Mouse (Mus musculus) cortical plate, adult 2 months (tissue): Measurements from ENCODE around the gene AU022252.

ENCODE experiments used
- CTCF ChIP-seq: fragments of 200-500 bp; IDR thresholded peaks from 2 replicates; pipeline ENCODE4 v1.5.1; 2011; ENCODE audit warnings: mild to moderate bottlenecking, control low read depth, low read length; ENCODE audit not compliant: insufficient read depth; ENCODE audit errors: extremely low read depth
- POLR2A ChIP-seq: fragments of 200-500 bp; IDR thresholded peaks from 2 replicates; pipeline ENCODE4 v1.6.1; 2011; ENCODE audit warnings: mild to moderate bottlenecking, low read length, control low read depth; ENCODE audit not compliant: insufficient read depth; ENCODE audit errors: extremely low read depth

DNA sequence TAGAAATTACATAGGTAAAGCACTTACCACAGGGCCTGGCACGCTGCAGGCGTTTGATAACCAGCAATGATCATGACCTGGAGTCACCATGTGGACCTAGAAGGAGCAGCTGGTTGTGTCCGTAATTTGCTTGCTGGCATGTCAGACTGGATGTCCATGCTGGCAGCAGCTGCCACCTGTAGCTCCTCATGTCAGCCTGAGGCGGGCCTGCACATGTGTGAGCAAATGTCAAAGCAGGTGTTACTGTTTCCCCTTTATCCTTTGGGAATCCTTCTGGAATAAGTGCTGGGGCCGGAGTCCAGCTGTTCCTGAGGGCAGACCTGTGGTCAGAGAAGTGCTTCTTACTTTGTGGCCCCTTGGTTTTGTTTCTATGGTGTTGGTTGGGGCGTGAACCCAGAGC, 34.4 kb downstream of the AU022252 start:
- TF ChIP-seq POLR2A (no peak), CTCF (no peak)
